Mouse (Mus musculus) CH12.LX (cell line): ENCODE data around the gene Rnf225.

Experiments
- CTCF ChIP-seq, 2 experiments: IDR thresholded peaks in 1 of 2; conservative IDR thresholded peaks in 1 of 2; 2 replicates each; pipeline ENCODE4 v1.5.1; 2011 to 2012; ENCODE audit warnings: low read depth in 2 of 2, low read length in 2 of 2, improper control_type of control experiment in 1 of 2, inconsistent platforms in 1 of 2, mild to moderate bottlenecking in 1 of 2, moderate library complexity in 1 of 2
- EP300 ChIP-seq: IDR thresholded peaks from 2 replicates; pipeline ENCODE4 v1.6.1; 2011; ENCODE audit warnings: low read length, improper control_type of control experiment
- HCFC1 ChIP-seq: IDR thresholded peaks from 2 replicates; pipeline ENCODE4 v1.6.1; 2012; ENCODE audit warnings: low read depth, mild to moderate bottlenecking, inconsistent platforms, low read length, improper control_type of control experiment
- JUND ChIP-seq: conservative IDR thresholded peaks from 2 replicates; pipeline ENCODE4 v1.6.1; 2011; ENCODE audit warnings: low read depth, low read length, improper control_type of control experiment
- MAX ChIP-seq: IDR thresholded peaks from 2 replicates; pipeline ENCODE4 v1.6.1; 2011; ENCODE audit warnings: low read length, improper control_type of control experiment
- MAZ ChIP-seq: IDR thresholded peaks from 2 replicates; pipeline ENCODE4 v1.6.1; 2012; ENCODE audit warnings: low read depth, mild to moderate bottlenecking, inconsistent platforms, low read length, improper control_type of control experiment, moderate library complexity
- NRF1 ChIP-seq: IDR thresholded peaks from 2 replicates; pipeline ENCODE4 v1.6.1; 2014; ENCODE audit warnings: low read depth, mild to moderate bottlenecking, inconsistent platforms, low read length, improper control_type of control experiment, moderate library complexity
- PAX5 ChIP-seq: IDR thresholded peaks from 2 replicates; pipeline ENCODE4 v1.6.1; 2012; ENCODE audit warnings: low read length, inconsistent platforms, mixed read lengths
- POLR2A ChIP-seq: IDR thresholded peaks from 2 replicates; pipeline ENCODE4 v1.6.1; 2011; ENCODE audit warnings: low read depth, mild to moderate bottlenecking, improper control_type of control experiment, low read length
- RAD21 ChIP-seq: IDR thresholded peaks from 2 replicates; pipeline ENCODE4 v1.6.1; 2011; ENCODE audit warnings: low read depth, mild to moderate bottlenecking, low read length, improper control_type of control experiment, moderate library complexity
- USF1 ChIP-seq: IDR thresholded peaks from 2 replicates; pipeline ENCODE4 v1.6.1; 2014; ENCODE audit warnings: low read depth, mild to moderate bottlenecking, inconsistent platforms, low read length, improper control_type of control experiment

DNA sequence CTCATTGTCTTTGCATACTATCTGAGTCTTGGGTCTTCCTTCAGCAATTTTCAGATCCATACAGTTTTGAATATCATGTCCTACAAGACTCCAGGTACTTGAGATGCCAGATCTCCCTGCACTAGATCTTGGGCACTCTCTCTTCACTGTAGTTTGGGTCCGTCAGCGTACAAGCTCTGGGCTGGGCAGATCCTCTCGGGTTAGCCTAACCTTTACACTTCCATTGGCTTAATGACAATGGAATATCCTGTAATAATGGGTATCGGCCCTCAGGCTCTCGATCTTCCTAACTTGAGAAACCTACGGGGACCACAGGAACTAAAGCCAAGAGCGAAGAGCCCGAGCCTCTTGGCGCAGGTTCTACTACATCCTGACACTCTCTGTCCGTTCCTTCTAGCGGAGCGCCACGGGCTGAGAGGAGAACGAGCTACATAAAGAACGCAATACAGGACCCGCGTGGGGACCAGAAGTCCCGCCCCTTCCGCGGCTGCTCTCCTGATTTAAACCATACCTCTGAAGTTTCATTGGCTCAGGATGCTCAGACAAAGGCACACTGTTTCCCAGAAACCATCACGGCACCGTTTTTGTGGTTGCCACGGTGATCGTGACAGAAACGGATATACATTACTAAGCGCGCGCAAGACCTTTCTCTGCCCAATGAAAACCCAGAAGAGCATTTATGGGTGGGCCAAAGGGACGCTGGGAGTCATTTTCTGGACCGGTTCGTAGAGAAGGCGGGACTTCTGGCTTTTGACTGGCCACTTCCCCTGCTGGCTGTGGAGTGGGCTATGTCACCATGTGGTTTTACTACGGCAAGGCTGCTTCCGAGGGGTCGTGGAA, 22.0 kb downstream of the Rnf225 start:
- TF ChIP-seq HCFC1 (peak; percentile 77), CTCF (conservative IDR thresholded peaks at IDR 0.05 in 1 of 2, IDR thresholded peaks at IDR 0.05 in 1 of 2; ENCODE audit: low read depth in 2 of 2, low read length in 2 of 2) (no peak), NRF1 (peak; percentile 72), POLR2A (peak; percentile 89), USF1 (no peak), EP300 (no peak), JUND (no peak), MAX (peak; percentile 76), PAX5 (no peak), MAZ (no peak), RAD21 (no peak)
